Mouse (Mus musculus): Measurements from ENCODE around the gene Vasp.

Gene Vasp

DNA sequence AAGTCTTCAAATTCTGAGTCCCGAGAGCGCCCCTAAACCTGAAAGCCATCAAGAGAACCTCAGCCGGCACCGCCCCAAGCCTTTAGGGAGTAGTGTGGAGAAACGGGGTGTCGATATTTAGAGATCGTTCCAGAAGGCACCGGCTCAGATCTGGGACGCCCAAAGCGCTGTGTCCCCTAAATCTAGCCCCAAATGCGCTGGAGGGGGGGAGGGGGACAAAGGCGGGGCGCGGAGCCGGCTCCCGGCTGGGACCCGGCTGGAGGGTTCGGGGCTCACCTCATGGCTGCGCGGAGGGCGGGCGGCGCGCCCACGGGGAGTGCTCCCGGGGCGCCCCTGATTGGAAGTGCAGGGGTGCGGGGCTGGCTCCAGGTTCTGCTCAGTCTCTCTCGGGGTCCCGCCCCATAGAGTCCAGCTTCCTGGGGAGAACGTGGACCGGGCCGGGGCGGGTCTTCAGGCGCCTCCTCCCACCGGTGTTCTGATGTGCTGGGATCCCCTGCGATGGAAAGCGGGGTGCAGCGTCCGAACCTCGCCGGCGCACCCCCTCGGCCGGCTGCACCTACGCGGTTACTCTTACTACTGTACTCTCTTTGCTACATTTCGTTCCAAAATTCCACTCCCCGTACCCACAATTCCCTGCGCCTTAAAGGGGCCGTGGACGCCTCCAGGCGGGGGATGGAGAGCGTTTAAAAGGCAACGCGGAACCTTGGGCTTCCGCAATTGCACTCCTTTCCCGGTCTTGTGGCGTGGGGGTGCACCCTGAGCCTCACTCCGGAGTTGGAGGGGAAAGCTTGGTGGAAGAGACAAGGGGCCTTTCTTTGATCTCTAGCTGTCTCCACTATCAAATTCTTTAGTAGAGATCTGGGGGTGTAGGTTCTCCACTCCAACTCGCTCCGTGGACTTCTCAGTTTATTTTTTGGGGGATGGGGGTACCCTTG, at the start of gene Vasp:
Vasp (minus strand) TSS at position 580 of the 935 bp plus-strand sequence.
- peak; percentile 59 for DNase-seq (ENCODE audit: low spot score)

DNA sequence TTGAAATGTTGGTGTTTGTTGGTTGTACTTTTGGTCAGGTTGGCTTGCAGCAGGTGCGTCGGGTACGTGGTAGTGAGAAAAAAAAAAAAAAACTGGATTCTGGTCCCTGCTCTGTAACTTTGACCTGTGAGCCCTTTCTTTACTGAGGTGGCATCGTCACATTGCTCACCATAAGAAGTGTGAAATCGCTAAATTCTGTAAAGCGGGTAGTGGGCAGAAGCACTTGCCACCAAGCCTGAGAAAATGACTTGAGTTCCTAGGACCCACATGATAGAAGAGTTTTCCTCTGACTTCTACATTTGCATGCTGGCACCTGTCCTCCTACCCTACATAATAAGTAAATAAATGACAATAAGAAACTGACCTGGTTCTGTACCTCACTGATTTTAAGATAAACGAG, 49.0 kb upstream of the Vasp start:
- DNase-seq (ENCODE audit: low spot score) = no peak

DNA sequence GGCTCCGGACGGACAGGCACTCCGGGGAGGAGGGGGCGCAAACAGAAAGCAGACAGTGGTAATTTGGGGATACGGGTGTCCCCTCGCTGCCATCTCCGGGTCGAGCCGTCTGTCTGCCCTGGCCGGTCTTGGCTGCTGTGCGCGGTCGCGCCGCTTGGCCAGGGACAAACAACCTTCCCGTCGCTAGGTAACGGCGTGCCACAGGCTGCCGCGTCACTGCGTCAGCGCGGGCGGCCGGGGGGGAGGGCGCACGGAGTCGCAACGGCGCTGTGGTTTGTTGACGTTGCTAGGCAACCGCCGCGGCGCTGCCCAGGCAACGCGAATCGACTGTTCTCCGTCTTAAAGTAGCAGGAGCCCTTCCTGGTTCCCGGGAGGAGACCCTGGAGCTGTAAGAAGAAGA, 48.3 kb upstream of the Vasp start:
- DNase-seq (ENCODE audit: low spot score) = no peak

DNA sequence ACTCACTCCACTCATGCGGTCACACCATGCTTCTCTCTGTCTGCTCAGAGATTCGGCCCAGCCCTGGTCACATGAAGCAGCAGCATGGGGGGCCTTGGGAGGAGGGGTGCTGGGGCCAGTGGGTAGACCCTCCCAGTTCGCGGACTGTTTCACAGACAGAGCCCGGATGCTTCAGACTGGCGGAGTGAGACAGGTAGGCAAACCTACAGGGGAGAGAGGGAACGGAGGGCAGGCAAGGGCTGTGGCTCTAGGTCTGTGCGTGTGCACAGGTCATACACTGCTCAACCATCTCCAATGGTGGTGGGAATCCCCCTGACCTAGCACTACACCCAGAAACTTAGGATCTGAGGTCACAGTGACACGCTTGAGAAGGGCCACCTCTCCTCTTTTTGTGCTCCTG, 47.8 kb upstream of the Vasp start:
- DNase-seq (ENCODE audit: low spot score) = no peak

DNA sequence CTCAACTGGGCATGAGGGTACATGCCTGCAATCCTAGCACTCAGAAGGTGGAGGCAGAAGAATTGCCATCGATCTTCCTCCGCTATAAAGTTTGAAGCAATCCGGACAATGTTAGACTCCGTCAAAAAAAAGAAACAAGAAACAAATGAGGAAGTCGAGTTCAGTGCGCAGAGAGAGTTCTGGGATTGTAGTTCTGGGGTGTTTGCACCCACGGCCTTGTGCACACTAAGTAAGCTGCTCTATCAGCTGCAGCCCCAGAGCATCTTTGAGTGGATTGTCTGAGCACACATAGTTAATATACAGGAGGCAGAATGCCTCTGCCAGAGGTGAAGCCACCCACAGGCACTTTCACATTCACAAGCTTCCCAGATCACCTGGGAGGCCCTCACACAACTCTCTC, 47.1 kb upstream of the Vasp start:
- no peak for DNase-seq (ENCODE audit: low spot score)

DNA sequence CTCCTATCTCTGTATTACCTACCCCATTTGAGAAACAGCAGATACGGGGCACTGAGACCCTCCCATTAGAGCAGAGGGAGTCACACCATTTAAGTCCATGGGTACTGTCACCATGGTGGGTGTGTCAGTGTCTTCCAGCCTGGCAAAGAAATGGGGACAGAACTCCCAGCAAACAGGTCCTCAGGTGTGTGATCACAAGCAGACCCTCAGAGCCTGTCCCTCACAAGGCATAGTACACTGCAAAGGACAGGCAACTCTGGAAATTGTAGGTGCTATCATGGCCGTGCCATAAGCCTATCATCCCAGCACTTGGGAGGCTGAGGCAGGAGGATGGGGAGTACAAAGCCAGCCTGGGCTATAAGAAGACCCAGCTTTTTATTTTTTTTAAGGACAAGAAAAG, 46.6 kb upstream of the Vasp start:
- DNase-seq (ENCODE audit: low spot score) = no peak

DNA sequence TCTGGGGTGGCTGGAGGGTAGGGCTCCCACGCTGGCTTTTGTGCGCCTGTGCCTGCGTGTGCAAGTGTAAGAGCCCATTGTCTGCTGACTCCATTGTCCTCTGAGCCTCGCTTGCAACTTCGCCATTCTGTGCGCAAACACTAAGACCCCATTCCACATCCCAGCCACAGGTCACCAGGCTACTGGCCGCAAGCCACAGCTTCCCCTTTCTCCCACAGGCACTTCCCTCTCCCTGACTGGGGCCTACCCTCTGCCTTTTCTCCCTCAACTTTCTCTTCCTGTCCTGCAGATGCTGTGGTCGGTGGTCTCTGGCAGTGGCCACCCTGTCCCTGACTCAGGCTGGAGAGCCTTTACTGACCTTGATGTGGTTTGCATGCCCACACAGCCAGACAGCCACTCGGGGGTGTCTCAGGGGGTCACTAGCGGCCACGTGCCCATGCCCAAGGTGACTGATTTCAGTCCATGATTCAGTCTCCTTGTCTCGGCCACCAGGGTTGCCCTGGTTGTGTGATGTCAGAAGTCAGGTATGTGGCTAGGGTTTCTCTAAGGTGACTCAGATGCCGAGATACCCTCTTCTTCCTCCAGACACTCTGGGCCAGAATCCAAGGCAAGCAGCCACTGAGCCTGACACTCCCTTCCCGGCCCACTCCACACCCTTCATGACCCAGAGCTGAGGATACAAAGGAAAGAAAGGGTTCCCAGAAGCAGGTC, 45.0 kb upstream of the Vasp start:
- DNase-seq (ENCODE audit: low spot score) = no peak

DNA sequence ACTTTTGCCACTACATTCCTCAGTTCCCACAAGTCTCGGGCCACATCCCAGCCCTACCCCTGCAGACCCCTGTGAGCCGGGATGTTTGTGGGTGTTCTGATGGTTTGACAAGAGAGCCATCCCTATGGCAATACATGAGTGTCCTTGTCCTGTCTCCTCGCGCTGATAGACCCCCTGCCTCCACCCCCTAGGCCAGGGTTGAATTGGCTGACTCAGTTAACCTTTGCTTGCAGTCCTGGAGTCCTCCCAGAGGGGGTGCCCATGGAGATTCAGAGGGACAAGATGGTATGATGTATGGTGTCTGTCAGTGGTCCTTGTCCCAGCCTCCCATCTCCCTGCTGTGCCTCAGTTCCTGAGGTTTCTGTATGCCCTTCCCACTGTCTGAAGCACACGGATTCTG, 42.4 kb upstream of the Vasp start:
- no peak for DNase-seq (ENCODE audit: low spot score)

DNA sequence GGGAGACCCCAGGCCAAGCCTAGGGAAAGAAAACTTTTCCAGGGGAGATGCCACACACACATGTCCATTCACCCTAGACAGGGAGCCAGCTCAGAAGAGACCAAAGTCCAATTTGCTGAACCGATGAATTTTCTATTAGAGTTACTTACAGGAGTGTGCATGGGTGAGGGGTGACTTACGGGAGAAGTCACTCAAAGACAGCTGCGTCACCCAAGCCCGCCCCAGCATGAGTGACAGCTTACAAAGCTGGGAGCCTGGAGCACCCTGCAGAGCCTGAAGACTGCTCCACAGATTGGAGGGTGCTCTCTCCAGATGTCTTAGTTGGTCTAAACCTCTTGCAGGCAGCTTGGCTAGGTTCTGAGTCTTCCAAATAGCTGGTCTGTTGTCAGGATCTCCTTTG, 40.4 kb upstream of the Vasp start:
- no peak for DNase-seq (ENCODE audit: low spot score)

DNA sequence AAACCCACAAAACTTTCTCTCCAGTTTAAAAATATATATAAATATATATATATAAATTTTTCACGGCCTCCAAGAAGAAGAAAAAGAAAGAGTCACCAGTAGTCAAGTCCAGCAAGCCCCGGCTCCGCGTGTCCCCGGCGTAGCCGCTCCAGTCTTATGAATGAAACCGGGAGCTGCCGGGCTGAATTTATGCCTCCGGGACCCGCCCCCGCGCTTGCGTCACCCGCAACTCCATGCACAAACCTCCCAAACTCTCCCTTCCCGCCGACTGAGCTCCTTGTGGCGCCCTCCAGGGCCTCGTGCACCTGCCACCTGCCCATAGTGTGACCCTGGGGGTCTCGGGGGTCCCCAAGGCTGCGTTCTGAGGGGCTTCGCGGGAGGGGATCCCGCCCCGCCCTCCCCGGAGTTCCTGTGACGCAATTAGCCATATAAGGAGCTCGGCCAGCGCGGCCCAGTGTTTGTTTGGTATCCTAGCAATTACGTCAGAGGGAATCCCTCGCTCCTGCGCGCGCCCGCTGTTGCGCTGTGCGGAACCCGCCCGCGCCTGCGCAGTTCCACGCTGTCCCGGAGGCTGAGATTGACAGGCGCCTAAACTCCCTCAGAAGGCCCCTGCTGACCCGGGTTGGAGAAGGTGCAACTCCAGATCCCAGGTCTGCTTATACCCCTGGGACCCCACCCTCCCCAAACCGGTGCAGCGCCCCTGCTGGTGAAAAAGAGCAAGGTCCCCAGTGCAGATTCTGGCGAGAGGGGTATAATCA, 38.4 kb upstream of the Vasp start, which contains the start of gene Fosb:
Fosb (minus strand) TSS at position 168 of the 758 bp plus-strand sequence.
- peak; percentile 92 for DNase-seq (ENCODE audit: low spot score)

DNA sequence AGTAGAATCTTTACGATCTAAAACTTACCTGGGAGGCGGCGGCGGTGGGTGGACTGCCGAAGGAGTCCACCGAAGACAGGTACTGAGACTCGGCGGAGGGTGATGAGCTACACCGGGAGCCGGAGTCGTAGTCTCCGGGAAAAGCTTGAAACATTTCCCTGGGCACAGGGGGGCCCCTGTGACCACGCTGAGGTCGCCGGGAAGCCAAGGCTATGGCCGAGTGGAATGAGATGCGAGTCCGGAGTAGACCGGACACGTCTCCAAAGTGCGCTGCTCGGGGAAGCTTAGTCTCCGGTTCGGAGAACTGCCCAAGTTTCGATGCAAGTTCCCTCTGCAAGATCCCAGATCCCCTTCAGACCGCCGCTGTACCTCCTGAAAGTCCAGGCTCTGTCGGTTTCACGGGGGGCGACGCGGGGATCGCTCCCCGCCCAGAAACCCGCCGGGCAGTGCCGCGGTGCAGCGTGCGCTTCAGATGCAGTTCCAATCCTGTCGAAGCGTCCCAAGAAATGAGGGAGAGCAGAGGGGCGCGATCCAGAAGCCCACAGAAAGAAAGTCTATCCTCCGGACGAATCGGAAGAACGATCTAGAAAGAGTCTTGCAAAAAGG, 37.8 kb upstream of the Vasp start:
- no peak for DNase-seq (ENCODE audit: low spot score)

DNA sequence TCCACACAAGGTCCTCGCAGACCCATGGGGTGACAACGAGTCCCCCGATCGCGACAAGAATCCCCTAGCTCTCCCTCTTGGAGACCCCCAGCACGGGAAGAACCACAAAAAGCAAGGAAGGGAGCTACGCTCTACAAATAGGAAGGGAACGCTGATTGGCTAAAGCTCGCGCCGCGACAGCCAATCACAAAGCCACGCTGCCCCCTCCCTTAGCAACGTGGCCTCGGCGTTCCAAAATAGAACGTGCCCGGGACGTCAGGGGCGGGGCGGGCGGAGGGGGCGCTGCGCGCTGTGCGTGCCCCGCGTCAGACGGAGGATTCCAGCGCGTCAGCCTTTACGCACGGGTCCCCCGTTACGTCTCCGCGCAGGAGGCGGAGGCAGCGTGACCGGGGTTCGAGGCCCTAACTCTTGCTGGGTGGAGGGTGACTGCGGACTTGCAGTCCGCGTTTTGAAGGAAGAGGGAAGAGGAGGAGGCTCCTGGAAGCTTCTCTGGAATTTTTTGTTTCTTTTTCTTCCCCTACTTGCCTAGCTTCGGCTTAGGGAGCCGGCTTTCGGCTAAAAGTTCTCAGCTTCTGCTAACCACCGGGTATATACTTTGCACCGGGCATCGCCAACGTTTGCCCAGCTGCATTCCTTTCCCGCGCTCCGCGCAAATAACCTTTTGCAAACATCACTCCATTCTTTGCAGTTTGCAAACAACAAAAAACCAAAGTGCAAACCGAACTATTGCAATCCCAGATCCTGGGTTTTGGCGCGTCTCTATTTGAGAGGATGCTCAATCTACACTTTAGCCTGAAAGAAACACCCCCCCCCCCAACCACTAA, 37.0 kb upstream of the Vasp start:
- DNase-seq (ENCODE audit: low spot score) = peak; percentile 87

DNA sequence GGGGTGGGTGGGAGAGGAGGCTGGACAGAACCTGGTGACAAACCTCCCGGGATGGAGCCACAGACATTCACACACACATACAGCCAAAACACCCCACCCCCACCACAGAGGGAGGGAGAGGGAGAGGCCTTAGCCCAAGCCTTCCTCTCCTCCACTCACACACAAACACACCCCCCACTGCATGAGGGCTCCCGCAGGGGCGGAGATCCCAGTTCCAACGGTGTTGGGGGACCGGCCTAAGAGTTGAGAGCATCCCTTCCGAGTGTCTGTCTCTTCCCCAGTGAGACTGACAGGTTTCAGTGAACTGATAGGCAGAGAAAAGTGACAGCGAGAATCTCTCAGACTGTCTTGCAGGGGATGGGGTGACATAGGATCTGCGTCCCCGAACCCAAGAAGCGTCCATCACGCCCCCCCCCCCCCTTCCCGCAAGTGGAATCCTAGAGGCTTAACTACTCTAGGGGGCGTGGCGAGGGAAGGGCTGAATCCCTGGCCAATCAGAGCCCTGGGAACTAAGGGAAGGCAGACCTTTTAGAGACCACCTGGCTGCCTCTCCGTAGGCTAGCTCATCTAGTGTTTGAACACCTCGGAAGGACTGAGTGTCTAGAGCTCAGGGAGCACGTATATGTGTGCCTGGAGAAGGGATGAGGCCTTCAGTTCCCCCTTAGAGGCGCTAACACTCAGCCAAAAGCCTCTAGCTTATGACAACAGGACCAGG, 36.3 kb upstream of the Vasp start:
- no peak for DNase-seq (ENCODE audit: low spot score)

DNA sequence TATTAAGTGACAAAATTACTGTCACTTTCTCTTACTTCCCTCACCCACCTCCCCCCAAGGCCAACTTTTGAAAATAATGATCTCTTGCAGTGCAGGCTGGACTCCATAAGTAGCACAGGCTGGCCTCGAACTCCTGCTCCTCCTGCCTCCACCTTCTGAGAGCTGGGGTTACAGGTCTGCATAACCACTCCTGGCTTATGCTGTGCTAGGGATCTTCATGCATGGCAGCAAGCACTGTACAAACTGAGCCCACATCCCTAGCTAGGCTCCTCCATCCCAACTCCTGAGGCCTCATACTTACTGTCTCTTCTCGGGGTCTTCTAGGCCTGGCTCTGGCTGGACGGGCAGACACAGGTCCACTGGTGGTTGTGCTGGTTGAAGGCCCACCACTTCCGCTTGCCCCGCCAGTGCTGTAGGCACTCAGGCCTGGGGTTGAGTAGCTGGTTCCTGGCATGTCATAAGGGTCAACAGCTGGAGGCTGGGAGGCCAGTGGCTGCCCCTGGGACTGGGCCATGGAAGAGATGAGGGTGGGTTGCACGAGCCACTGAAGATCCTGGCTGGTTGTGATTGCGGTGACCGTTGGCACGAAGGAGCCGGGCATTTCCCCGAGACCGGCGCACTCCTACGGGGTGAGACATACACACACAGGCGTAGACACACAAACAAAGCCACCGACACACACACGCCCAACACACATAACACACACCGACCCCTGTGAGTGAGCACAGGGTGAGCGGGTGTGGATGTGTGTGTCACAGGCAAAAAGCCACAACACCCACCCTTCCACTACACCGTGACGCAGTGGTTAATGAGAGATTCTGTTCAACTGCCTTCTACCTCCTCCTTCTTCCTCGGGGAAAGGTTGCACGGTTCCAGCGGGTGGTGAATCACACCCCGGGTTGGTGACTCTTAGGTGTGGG, 35.5 kb upstream of the Vasp start:
- no peak for DNase-seq (ENCODE audit: low spot score)

DNA sequence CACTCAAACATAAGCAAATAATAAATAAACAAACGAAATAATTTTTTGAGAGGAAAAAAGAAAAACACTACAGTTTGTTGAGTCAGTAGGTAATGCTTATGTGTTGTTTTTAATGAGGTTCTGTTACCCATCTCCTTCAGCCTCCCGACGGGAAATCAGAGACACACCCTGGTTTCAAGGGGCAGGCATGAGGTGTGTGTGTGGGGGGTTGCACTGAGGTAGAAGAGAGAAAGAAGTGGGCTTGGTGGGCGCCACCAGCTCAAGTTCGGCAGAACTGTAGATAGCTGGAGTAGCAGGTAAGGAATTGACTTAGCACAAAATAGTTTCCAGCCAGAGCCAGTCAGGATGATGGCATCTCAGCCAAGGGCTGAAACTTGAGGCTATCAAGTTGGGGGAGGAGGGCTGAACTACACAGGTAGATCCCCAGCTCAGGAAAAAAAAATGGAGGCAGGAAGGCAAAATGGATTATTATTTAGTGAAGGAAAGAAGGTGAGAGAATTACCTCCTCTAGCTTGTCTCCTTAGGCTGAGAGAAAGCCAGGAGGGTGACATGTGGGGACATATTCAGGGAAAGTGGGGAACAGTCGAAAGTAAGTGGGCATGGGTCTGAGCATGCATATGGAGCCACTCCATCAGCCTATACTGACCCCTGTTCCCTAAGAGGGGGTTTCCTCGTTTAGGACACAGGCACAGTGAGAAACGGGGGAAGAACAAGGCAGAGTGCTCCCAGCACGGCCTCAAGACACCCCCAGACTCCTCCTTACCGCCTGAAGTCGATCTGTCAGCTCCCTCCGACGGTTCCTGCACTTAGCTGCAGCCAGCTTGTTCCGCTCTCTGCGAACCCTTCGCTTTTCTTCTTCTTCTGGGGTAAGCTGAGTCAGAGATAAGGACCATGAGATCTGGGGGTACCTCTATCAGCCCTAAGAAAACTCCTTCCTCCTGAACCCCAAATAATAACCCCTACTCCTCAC, 34.5 kb upstream of the Vasp start:
- no peak for DNase-seq (ENCODE audit: low spot score)

DNA sequence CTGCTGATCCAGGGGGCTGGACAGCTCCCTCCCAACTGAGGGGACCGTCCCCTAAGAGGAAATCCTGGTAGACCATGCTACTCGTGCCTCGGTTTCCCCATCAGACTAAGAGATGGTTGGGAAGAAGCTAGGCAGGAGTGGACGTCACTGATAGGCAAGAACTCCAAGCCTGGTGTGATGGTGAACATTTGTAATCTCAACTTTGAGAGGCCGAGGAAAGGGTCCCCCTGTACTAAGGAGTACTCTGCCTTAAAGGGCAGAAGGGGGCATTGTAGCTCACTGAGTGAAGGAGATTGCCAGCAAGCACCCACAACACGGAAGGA, 33.8 kb upstream of the Vasp start:
- no peak for DNase-seq (ENCODE audit: low spot score)

DNA sequence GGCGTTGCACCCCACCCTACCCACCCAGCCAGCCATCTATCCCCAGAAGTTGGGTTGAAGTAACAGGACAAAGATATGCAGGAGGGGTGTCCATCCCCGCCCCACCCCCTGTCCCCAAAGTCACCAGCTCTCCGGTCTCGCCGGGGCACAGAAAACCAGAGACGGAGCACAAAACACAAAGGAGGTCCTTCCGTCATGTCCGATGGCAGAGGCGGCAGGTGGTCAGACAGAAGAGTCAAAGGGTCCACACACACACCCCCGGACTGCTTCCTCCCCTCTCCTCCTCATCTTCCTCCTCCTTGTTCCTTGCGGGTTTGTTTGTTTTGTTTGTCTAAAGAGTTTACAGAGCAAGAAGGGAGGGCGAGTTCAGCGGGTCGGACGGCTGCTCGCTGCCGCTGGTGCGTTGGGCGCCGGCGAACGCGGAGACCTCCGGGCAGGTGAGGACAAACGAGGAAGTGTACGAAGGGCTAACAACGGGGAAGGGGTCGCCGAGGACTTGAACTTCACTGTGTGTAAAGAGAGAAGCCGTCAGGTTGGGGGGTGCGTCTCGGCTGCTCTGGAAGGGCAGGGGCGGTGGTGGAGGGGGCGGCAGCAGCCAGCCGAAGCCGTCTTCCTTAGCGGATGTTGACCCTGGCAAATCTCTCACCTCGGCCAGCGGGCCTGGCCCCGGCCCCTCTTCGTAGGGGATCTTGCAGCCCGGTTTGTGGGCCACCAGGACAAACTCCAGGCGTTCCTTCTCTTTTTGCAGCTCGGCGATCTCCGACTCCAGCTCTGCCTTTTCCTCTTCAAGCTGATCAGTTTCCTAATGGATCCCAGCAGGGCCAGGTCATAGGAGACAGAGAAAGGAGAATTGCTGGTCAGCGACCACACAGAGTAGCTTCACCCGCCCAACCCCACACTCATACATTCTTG, 33.1 kb upstream of the Vasp start:
- no peak for DNase-seq (ENCODE audit: low spot score)

Data from layer of hippocampus, adult 9-10 months (tissue).